Mouse (Mus musculus) T-helper 17 cell (primary cell): ENCODE measurements at regions not wholly inside any gene's neighbourhood (a gene's known extent, or its start where the extent isn't known, plus 50 kb on each side); places are given as distances from the start of the nearest gene placed in this dataset.

Experiments
- in situ Hi-C, 2 experiments: fragments of 300-600 bp; cut with MboI, MseI; formaldehyde crosslinking; loops; 1 replicate in 1 of 2; 2 replicates in 1 of 2; pipeline ENCODE4 v1.15.1; 2025; ENCODE audit warnings: high pct_unique_total_duplicates in 2 of 2

DNA sequence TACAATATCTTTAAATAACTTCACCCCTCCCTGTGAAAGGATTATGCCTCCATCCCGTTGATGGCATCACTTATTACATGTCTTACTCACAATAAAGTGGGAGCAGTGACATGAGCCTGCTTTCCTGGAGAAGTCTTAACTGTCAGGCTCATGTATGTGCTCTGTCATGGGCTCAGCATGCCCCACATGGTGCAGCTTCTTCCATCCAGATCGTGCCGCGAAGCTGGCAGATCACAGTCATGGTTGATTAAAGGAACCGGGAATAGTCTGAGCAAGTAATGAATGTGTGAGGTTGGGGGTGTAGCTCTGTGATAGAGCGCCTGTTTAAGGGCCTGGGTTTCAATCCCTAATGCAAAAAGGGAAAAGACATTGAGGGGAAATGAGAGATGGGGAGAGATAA is 581.5 kb downstream of the Rps29 start:
- in situ Hi-C loops = loop anchor here in 1 of 2 experiments (10.0 kb wide), 1 partner anchor 1177 kb away; no protein-coding TSS in a partner anchor

- in situ Hi-C loops = loop anchor here in 1 of 2 experiments (10.0 kb wide), 1 partner anchor 1178 kb away; no protein-coding TSS in a partner anchor
These were observed 582.1 kb downstream of the Rps29 start for GRCm38 (mm10) chr12:68576855-68577254.

DNA sequence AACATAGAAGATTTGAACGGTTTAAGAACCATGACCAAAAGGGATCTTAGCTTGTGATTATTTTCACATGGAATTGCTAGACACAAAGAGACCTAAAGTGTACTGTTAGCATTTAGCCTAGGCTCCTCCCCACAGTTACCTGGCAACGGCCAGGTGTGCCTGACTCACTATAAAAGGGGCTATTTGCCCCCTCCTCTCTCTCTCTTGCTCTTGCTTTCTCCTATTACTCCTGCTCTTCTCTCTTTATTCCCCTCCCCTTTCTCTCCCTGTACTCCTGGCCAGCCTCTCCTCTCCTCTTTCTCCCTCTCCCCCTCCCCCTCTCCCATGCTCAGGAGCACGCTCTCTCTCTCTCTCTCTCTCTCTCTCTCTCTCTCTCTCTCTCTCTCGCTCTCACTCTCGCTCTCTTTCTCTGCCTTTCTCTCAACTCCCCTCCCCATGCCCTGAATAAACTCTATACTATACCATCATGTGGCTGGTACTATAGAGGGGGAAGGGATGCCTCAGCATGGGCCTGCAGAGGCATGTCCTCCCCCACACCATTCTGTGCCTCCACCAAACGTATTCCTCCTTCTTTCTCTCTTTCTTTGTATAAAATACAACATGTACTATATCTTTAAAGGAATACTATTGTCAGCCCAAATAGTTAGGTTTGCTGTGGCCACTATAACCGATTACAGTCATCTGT is 603.9 kb downstream of the Rps29 start:
- in situ Hi-C loops = no loop called here

GRCm38 (mm10) chr12:68554292-68554691 is 604.7 kb downstream of the Rps29 start:
- in situ Hi-C loops = no loop called here

- in situ Hi-C loops = no loop called here
These were observed 617.2 kb downstream of the Rps29 start for GRCm38 (mm10) chr12:68541811-68542210.

- in situ Hi-C loops = no loop called here
These were observed 658.2 kb downstream of the Rps29 start for GRCm38 (mm10) chr12:68500794-68501193.

GRCm38 (mm10) chr12:68463032-68463431 is 696.0 kb downstream of the Rps29 start:
- in situ Hi-C loops = no loop called here

DNA sequence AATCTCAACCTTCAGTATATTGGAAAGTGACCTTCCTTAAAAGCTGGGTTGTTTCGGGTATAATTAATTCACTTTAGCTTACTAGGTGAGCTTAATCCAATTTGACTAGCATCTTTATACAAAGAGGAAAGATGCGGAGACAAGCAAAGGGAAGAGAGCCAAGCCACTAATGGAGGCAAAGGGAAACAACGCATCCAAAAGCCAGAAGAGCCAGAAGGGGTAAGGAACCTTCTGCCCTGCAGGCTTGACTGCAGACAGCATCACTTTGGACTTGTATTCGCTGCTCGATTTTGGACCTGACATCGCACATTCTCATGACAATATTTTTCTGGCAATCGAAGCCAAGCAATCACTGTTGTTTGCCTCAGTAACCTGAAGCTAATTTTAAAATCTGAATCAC is 700.8 kb downstream of the Rps29 start:
- in situ Hi-C loops = no loop called here

DNA sequence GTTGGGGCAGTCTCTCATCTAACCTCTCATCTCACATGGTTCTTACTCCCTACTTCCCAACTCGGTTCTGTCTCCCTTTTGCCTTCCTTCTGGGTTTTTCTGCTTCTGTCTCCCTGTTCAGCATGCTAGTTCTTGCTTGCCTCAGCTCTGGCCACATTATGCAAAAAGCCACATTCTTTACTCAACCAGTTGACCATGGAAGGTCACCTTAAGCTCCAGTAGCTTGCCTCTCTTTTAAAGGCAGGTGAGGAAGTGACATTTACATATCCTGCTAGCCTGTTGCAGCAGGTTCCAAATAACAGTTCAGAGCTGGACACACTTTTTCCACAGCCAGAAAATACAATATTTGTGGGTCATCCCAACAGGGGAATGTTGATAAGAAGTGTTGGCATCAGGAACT is 732.4 kb downstream of the Rps29 start:
- in situ Hi-C loops = no loop called here

GRCm38 (mm10) chr12:68425006-68425405 is 734.0 kb downstream of the Rps29 start:
- in situ Hi-C loops = no loop called here
